Mouse (Mus musculus) kidney, adult 2 months (tissue): ENCODE results near the gene Gm37240. TPM values are rescaled to one million over a fixed set of nuclear protein-coding genes. Genes with fewer than 3 reads are reported as not detected.

Experiments
- DNase-seq: peaks from one replicate; pipeline ENCODE4 v3.0.0; 2021
- H3K27ac ChIP-seq: fragments of 200-500 bp; 2 replicates; pipeline ENCODE4 v1.5.1; 2012; ENCODE audit warnings: low read depth, low read length, control low read depth, inconsistent platforms; ENCODE audit not compliant: insufficient read depth
- H3K27me3 ChIP-seq: fragments of 200-500 bp; replicated peaks from 2 replicates; pipeline ENCODE4 v1.6.1; 2012; ENCODE audit warnings: mild to moderate bottlenecking, moderate library complexity, low read length, inconsistent platforms; ENCODE audit not compliant: control insufficient read depth, insufficient read depth
- H3K36me3 ChIP-seq: fragments of 200-500 bp; 2 replicates; pipeline ENCODE4 v1.6.1; 2012; ENCODE audit warnings: mild to moderate bottlenecking, moderate library complexity, low read length, inconsistent platforms; ENCODE audit not compliant: control insufficient read depth, insufficient read depth
- H3K4me1 ChIP-seq: fragments of 200-500 bp; 2 replicates; pipeline ENCODE4 v1.6.1; 2011; ENCODE audit warnings: low read length; ENCODE audit not compliant: control insufficient read depth, insufficient read depth
- H3K4me3 ChIP-seq: fragments of 200-500 bp; 2 replicates; pipeline ENCODE4 v1.5.1; 2011; ENCODE audit warnings: mild to moderate bottlenecking, low read depth, low read length, control low read depth; ENCODE audit not compliant: insufficient read depth
- CTCF ChIP-seq: fragments of 200-500 bp; conservative IDR thresholded peaks from 2 replicates; pipeline ENCODE4 v1.5.1; 2011; ENCODE audit warnings: low read depth, mild to moderate bottlenecking, control low read depth, low read length, moderate library complexity, mixed read lengths; ENCODE audit not compliant: insufficient read depth, insufficient read length
- POLR2A ChIP-seq: fragments of 200-500 bp; IDR thresholded peaks from one replicate; pipeline ENCODE4 v1.6.1; 2011; ENCODE audit warnings: low read depth, low read length, control low read depth
- WGBS: fragments of 180-500 bp; shearing (Covaris S2); methylation state at CpG from one replicate; pipeline ENCODE4 v1.1.7; 2018; 5-methylcytosine and 5-hydroxymethylcytosine counted together
- polyA plus RNA-seq: library from polyadenylated mRNA; depleted of rRNA; stranded (reverse); fragments of >200 nt; gene quantifications from 2 replicates; pipeline ENCODE4 v1.2.3, GENCODE M21; 2012

Gene Gm37240
- polyA plus RNA-seq, 1 experiment, result 5.5 TPM

GRCm38 (mm10) chr3:84982688-84983087 is 904.6 kb downstream of the Gm37240 start:
- TF ChIP-seq CTCF (no peak), POLR2A (no peak)
- Histone ChIP-seq H3K4me3 (no peak overlapping the region), H3K4me1 (no peaks in the 10 kb centered on the region), H3K27me3 (no peaks in the 10 kb centered on the region), H3K27ac (no peak overlapping the region), H3K36me3 (no peaks in the 10 kb centered on the region)
- WGBS, result 64% methylated on average over 4 of the region's 4 CpGs
- no peak for DNase-seq

- WGBS, result 96% methylated on average over 2 of the region's 2 CpGs
- Histone ChIP-seq H3K27ac (no peak overlapping the region), H3K4me1 (no peaks in the 10 kb centered on the region), H3K36me3 (no peaks in the 10 kb centered on the region), H3K27me3 (no peaks in the 10 kb centered on the region), H3K4me3 (no peak overlapping the region)
- no peak for DNase-seq
- TF ChIP-seq POLR2A, result no peak
- no peak for TF ChIP-seq CTCF
Observed at GRCm38 (mm10) chr3:84980158-84980557, 907.2 kb downstream of the Gm37240 start.

- Histone ChIP-seq H3K27ac (no peak overlapping the region), H3K4me3 (no peak overlapping the region), H3K4me1 (no peaks in the 10 kb centered on the region), H3K27me3 (no peaks in the 10 kb centered on the region), H3K36me3 (no peaks in the 10 kb centered on the region; the same call in 1 of the 2 replicates)
- 83% methylated on average over 11 of the region's 11 CpGs for WGBS
- no peak for TF ChIP-seq POLR2A
- no peak for TF ChIP-seq CTCF
- no peak for DNase-seq
Observed at GRCm38 (mm10) chr3:84978676-84979075, 908.6 kb downstream of the Gm37240 start.

GRCm38 (mm10) chr3:84974193-84974592 is 913.1 kb downstream of the Gm37240 start:
- TF ChIP-seq CTCF, result no peak
- no peak for TF ChIP-seq POLR2A
- Histone ChIP-seq H3K4me1 (no peaks in the 10 kb centered on the region), H3K27ac (no peak overlapping the region), H3K4me3 (no peak overlapping the region), H3K36me3 (no peaks in the 10 kb centered on the region; the same call in 1 of the 2 replicates), H3K27me3 (no peaks in the 10 kb centered on the region)
- DNase-seq, result no peak
- WGBS, result 92% methylated on average over 9 of the region's 9 CpGs

- Histone ChIP-seq H3K4me1 (no peaks in the 10 kb centered on the region), H3K27me3 (no peaks in the 10 kb centered on the region), H3K27ac (no peak overlapping the region), H3K36me3 (no peaks in the 10 kb centered on the region; the same call in 1 of the 2 replicates), H3K4me3 (no peak overlapping the region)
- whole genome bisulfite sequencing, result 92% methylated on average over 2 of the region's 2 CpGs
- TF ChIP-seq POLR2A (no peak), CTCF (no peak)
- DNase-seq, result no peak
Observed at GRCm38 (mm10) chr3:84972881-84973280, 914.4 kb downstream of the Gm37240 start.

GRCm38 (mm10) chr3:84971561-84971960 is 915.8 kb downstream of the Gm37240 start:
- no peak overlapping the region for H3K4me3 ChIP-seq
- H3K27ac ChIP-seq, result no peak overlapping the region
- H3K27me3 ChIP-seq, result no peaks in the 10 kb centered on the region
- DNase-seq, result no peak
- WGBS, result 89% methylated on average over 5 of the region's 5 CpGs
- TF ChIP-seq POLR2A, result no peak
- no peak for TF ChIP-seq CTCF
- no peaks in the 10 kb centered on the region for H3K4me1 ChIP-seq
- no peaks in the 10 kb centered on the region; the same call in 1 of the 2 replicates for H3K36me3 ChIP-seq

- Histone ChIP-seq H3K4me1 (no peaks in the 10 kb centered on the region), H3K4me3 (no peak overlapping the region), H3K36me3 (peaks cover 2% of the 10 kb centered on the region; the same call in 1 of the 2 replicates), H3K27ac (no peak overlapping the region), H3K27me3 (no peaks in the 10 kb centered on the region)
- 83% methylated on average over 4 of the region's 4 CpGs for WGBS
- peak; percentile 4 for DNase-seq
- TF ChIP-seq POLR2A, result no peak
Observed at GRCm38 (mm10) chr3:84967364-84967763, 920.0 kb downstream of the Gm37240 start.
